Mouse (Mus musculus): ENCODE results near the gene Hexa. TPM values are rescaled to one million over a fixed set of nuclear protein-coding genes. Genes with fewer than 3 reads are reported as not detected.
A peak's percentile ranks its signal among the peaks of the same experiment; 100 is the strongest.

The Hexa gene
- polyA plus RNA-seq, 1 experiment: 81.2 TPM

DNA sequence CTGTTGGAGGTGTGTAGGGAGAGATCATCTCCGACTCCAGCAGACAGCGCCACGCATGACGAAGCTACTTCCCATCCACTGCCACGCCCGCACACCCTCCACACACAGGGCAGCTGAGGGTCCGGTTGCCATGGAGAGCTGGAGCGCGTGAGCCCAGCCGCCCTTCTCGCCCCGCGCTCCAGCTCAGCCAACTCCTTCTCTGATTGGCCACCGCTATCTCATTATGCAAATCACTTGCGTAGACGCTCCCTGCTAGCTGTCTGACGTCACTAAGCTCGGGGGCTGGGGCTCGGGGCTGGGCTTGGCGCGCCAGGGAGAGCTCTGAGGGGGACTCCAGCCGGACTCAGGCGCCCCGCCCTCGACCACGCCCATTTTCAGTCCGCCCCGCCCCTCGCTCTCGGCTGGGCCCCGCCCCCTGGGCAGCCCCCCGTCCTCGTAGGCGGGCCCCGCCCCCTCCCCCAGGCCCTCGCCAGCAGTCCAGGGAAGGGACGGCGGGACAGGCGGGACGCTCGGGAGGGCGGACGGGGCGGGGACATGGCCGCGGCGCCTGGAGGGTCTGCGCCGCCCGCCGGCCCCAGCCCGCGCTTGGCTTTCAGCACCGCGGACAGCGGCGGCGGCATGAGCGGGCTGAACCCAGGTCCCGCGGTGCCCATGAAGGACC, 38.6 kb downstream of the Hexa start, which contains the start of gene Celf6:
Celf6 (plus strand) TSS at position 74 of the 661 bp plus-strand sequence.
- 2% methylated on average over 55 of the region's 61 CpGs for WGBS
- TF ChIP-seq CTCF (IDR thresholded peaks at IDR 0.05; ENCODE audit: extremely low read depth, insufficient read length, insufficient replicate concordance, low read depth, low read length): no peak
- TF ChIP-seq POLR2A (IDR thresholded peaks at IDR 0.05; ENCODE audit: low read depth, low read length): no peak
- Histone ChIP-seq H3K27ac (ENCODE audit: insufficient read depth, low read depth, low read length) (no peak within 1 kb of the TSS), H3K4me1 (ENCODE audit: control insufficient read depth, insufficient read depth, insufficient read length, low read length) (peaks cover 11% of the 10 kb centered on the region), H3K27me3 (ENCODE audit: control insufficient read depth, insufficient read depth, low read length) (peaks cover 8% of the 10 kb centered on the region; the same call in 1 of the 2 replicates), H3K4me3 (ENCODE audit: low read depth, low read length) (peak within 1 kb of the TSS; percentile 57), H3K36me3 (ENCODE audit: control insufficient read depth, insufficient read depth, low read length) (no peaks in the 10 kb centered on the region)

DNA sequence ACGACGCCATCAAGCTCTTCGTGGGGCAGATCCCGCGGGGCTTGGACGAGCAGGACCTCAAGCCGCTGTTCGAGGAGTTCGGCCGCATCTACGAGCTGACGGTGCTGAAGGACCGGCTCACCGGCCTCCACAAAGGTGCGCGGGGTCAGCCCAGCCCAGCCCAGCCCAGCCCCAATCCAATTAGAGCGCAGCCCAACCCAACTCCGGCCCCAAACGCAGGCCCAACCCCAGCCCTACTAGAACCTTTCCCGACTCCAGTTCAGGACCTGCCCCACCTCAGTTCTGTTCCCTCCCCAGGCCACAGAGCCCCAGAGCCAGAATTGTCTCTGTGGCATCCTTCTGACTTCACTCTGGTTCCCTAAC, 39.1 kb downstream of the Hexa start:
- Histone ChIP-seq H3K4me3 (ENCODE audit: low read depth, low read length) (peak overlapping the region; percentile 57), H3K27ac (ENCODE audit: insufficient read depth, low read depth, low read length) (no peak overlapping the region), H3K4me1 (ENCODE audit: control insufficient read depth, insufficient read depth, insufficient read length, low read length) (peaks cover 11% of the 10 kb centered on the region), H3K27me3 (ENCODE audit: control insufficient read depth, insufficient read depth, low read length) (peaks cover 8% of the 10 kb centered on the region; the same call in 1 of the 2 replicates), H3K36me3 (ENCODE audit: control insufficient read depth, insufficient read depth, low read length) (no peaks in the 10 kb centered on the region)
- WGBS: 2% methylated on average over 20 of the region's 20 CpGs
- no peak for TF ChIP-seq POLR2A (IDR thresholded peaks at IDR 0.05; ENCODE audit: low read depth, low read length)
- TF ChIP-seq CTCF (IDR thresholded peaks at IDR 0.05; ENCODE audit: extremely low read depth, insufficient read length, insufficient replicate concordance, low read depth, low read length): no peak

DNA sequence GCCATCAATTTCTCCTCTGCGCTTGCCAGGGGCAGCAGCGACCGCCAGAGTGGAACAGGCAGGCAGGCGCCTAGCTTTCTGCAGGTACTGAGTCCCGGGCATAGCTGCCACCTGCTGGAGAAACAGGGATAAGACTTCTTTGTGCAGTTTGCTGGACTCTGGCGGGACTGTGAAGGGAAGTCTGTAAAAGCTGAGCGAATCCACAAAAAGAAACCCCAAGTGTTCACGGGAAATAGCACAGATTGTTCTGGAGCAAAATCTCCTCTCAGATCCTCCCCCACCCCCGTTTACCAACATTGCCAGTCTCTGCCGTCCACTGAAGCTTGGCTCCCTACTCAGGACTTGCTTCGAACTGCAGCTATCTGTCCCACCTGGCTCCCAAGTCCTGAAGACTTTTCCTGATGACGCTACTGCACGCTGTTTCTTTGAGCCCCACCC, 45.5 kb downstream of the Hexa start:
- Histone ChIP-seq H3K36me3 (ENCODE audit: control insufficient read depth, insufficient read depth, low read length) (no peaks in the 10 kb centered on the region), H3K27ac (ENCODE audit: insufficient read depth, low read depth, low read length) (no peak overlapping the region), H3K4me1 (ENCODE audit: control insufficient read depth, insufficient read depth, insufficient read length, low read length) (no peaks in the 10 kb centered on the region), H3K27me3 (ENCODE audit: control insufficient read depth, insufficient read depth, low read length) (no peaks in the 10 kb centered on the region), H3K4me3 (ENCODE audit: low read depth, low read length) (peak overlapping the region; percentile 34)
- TF ChIP-seq POLR2A (IDR thresholded peaks at IDR 0.05; ENCODE audit: low read depth, low read length) (no peak), CTCF (IDR thresholded peaks at IDR 0.05; ENCODE audit: extremely low read depth, insufficient read length, insufficient replicate concordance, low read depth, low read length) (peak; percentile 83; the same call in 1 of the 2 replicates)
- 2% methylated on average over 13 of the region's 13 CpGs for WGBS

DNA sequence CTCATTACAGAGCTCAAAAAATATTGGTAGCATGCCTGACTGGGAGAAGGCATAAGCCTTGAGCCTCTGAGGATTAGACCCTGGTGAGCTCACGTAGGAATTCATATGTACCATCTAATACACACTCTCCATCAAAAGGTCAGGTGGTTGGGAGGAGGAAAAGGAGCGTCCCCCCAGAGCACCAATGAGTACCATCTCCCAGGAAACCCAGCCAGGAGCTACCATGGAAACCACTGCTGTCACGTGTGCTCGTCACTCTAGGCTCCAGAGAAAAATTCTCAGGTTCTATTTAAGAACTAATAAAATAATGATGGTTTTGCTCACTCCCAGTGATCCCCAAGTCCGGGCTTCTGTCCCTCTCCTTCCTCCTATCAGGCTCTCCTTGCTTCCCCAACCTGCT, 48.9 kb downstream of the Hexa start:
- Histone ChIP-seq H3K27me3 (ENCODE audit: control insufficient read depth, insufficient read depth, low read length) (no peaks in the 10 kb centered on the region), H3K36me3 (ENCODE audit: control insufficient read depth, insufficient read depth, low read length) (no peaks in the 10 kb centered on the region), H3K4me1 (ENCODE audit: control insufficient read depth, insufficient read depth, insufficient read length, low read length) (no peaks in the 10 kb centered on the region), H3K27ac (ENCODE audit: insufficient read depth, low read depth, low read length) (no peak overlapping the region), H3K4me3 (ENCODE audit: low read depth, low read length) (no peak overlapping the region)
- no peak for TF ChIP-seq CTCF (IDR thresholded peaks at IDR 0.05; ENCODE audit: extremely low read depth, insufficient read length, insufficient replicate concordance, low read depth, low read length)
- 64% methylated on average over 5 of the region's 5 CpGs for WGBS

DNA sequence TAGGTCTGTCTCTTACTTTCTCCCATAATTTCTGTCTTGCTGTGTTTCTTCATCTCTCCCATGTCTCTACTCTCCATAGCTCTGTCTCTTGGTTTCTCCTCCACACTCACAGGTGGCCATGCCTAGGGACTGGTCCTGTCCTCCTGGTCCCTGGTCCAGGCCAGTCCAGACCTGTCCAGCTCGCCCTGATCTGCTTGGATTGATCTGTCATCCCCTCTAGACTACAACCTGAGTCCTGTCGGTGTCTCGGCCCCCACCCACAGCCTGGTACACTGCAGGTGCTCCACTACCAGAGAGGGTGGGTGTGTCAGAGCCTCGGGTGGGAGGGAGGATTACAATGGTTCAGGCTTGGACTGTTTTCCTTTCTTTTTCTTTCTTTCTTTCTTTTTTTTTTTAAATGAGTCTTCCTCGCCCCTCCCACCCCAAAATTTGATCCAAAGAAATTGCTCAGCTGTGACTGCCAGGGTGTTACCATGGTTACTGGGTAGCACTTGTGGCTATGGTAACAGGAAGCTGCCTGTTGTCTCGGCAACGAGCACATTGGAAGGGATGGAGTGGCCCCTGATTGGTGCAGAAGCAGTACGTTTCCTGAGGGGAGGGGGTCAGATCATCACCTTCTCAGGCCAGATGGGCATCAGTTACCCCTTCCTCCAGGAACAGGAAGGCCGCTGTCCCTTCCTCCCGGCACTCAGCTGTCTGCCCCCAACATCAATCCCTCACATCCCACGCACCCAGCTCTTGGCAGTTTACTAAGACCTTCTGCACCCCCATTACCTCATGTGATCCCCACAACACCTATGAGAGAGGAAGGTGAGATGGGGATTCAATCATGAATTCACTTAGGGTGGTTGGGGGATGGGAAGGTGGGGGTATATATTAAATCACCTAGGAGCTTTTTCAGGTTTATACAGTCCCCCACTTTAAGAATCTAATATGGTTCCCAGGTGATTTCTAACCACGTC, 49.7 kb downstream of the Hexa start:
- Histone ChIP-seq H3K27ac (ENCODE audit: insufficient read depth, low read depth, low read length) (no peak overlapping the region), H3K27me3 (ENCODE audit: control insufficient read depth, insufficient read depth, low read length) (no peaks in the 10 kb centered on the region), H3K36me3 (ENCODE audit: control insufficient read depth, insufficient read depth, low read length) (no peaks in the 10 kb centered on the region), H3K4me3 (ENCODE audit: low read depth, low read length) (no peak overlapping the region), H3K4me1 (ENCODE audit: control insufficient read depth, insufficient read depth, insufficient read length, low read length) (no peaks in the 10 kb centered on the region)
- TF ChIP-seq CTCF (IDR thresholded peaks at IDR 0.05; ENCODE audit: extremely low read depth, insufficient read length, insufficient replicate concordance, low read depth, low read length) (no peak), POLR2A (IDR thresholded peaks at IDR 0.05; ENCODE audit: low read depth, low read length) (no peak)
- 43% methylated on average over 12 of the region's 12 CpGs for WGBS

DNA sequence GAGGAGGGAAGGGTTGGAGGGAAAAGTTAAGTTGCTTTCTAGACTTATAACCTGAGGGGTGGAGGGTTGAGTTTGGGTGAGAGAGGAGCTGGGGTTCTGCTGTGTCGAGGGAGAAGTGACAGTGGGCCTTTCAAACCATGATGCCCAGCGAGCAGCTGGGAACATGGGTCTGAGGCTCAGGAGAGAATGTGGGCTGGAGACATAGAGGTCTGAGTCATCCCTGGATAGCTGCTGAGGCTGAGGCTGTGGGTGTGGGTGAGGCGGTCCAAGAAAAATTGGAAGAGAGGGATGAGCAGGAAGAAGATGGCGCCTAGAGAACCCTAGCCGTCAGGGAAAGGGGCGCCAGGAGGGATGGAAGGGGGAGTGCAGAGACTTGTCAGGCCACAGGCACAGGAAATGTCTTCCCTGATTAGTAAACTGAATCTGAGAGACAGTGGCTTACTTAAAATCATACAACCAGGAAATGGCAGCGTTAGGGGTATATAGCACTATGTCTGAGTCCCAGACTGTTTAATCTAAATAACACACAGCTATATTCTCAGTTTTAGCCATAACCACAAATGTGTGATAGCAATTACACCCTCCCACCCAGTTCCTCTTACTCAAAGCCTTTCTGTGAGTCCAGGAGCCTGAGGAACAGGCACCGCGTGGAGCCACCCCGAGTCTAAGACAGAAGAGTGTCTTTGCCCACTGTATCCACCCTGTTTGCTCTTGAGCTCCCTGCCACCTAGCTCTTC, 50.5 kb downstream of the Hexa start:
- no peaks in the 10 kb centered on the region for H3K4me1 ChIP-seq (ENCODE audit: control insufficient read depth, insufficient read depth, insufficient read length, low read length)
- no peak for TF ChIP-seq POLR2A (IDR thresholded peaks at IDR 0.05; ENCODE audit: low read depth, low read length)
- no peak for TF ChIP-seq CTCF (IDR thresholded peaks at IDR 0.05; ENCODE audit: extremely low read depth, insufficient read length, insufficient replicate concordance, low read depth, low read length)
- no peak overlapping the region for H3K27ac ChIP-seq (ENCODE audit: insufficient read depth, low read depth, low read length)
- H3K4me3 ChIP-seq (ENCODE audit: low read depth, low read length): no peak overlapping the region
- H3K36me3 ChIP-seq (ENCODE audit: control insufficient read depth, insufficient read depth, low read length): no peaks in the 10 kb centered on the region
- H3K27me3 ChIP-seq (ENCODE audit: control insufficient read depth, insufficient read depth, low read length): no peaks in the 10 kb centered on the region
- WGBS: 78% methylated on average over 10 of the region's 10 CpGs
